Mouse (Mus musculus) spleen, postnatal 14 days (tissue): Measurements from ENCODE around the gene Ifna7.
A peak's percentile ranks its signal among the peaks of the same experiment; 100 is the strongest.

Experiments used
- DNase-seq, 2 experiments: peaks; one replicate each; pipeline ENCODE4 v3.0.0; 2021 to 2022; ENCODE audit warnings: low spot score in 2 of 2

Ifna7 gene

GRCm38 (mm10) chr4:88840058-88840457 lies 24.0 kb downstream of the Ifna7 start:
- DNase-seq, result no peak

- DNase-seq, result no peak
These were observed 25.4 kb downstream of the Ifna7 start, which contains the start of gene Ifna4 for GRCm38 (mm10) chr4:88841438-88841911. Gene Ifna4, plus strand, starts transcription at chr4:88841861.

DNA sequence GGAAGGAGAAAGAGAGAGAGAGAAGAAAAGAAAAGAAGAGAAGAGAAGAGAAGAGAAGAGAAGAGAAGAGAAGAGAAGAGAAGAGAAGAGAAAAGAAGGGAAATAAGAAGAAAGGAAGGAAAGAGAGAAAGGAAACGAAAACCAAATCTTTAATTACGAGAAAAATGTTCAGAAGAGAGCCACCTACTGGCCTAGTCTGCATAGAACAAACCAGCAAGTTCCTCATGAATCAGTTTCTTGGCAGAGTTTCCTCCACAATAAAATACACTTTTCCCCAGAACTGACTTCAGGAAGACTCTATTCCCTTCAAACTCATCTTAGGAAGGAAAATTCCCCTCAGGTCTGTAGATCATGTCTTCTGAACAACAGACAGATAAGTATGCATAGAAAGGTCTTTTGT lies 29.3 kb downstream of the Ifna7 start:
- DNase-seq, result no peak

- no peak for DNase-seq
These were observed 33.7 kb downstream of the Ifna7 start, which contains the start of gene Ifna1 for GRCm38 (mm10) chr4:88849698-88850097. Gene Ifna1, plus strand, starts transcription at chr4:88850087.

DNA sequence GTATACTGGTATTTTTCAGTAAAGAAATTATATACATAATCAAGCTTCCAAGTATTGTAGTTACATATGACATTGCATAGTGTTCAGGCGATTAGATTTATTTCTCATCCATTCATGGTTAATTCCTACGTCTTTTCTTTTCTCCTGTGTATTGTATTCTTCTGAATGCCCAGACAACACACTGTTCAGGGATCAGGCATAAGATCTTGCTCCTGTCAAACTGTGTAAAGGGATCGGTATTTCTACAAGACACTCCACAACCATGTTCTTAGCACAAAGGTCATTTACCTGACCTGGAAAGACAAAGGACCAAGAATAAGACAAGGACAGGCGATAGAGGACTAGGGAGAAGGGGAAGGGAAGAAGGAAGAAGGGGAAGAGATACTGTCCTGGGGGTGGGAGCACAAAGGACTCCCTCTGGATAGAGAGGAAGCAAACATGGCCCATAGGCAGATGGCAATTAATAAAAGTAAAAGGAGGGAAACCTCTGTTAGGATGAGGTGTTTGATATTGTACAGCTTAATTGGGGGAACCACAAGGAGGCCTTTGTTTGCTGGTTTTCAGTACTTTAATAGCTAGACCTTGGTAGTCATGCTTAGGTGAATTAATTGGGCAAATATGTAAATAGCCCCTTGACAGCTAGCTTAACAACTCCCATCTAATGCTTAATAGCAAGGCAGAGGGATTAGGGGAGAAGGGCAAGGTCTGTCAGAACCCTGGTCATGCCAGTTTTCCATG lies 35.2 kb downstream of the Ifna7 start:
- no peak for DNase-seq

- no peak for DNase-seq
These were observed 43.2 kb downstream of the Ifna7 start for GRCm38 (mm10) chr4:88859214-88859613.

- DNase-seq, result no peak
These were observed 47.3 kb downstream of the Ifna7 start for GRCm38 (mm10) chr4:88863309-88863708.

- peak in 1 of 2 experiments; percentile 20 for DNase-seq
These were observed 48.6 kb downstream of the Ifna7 start for GRCm38 (mm10) chr4:88864599-88864998.

DNA sequence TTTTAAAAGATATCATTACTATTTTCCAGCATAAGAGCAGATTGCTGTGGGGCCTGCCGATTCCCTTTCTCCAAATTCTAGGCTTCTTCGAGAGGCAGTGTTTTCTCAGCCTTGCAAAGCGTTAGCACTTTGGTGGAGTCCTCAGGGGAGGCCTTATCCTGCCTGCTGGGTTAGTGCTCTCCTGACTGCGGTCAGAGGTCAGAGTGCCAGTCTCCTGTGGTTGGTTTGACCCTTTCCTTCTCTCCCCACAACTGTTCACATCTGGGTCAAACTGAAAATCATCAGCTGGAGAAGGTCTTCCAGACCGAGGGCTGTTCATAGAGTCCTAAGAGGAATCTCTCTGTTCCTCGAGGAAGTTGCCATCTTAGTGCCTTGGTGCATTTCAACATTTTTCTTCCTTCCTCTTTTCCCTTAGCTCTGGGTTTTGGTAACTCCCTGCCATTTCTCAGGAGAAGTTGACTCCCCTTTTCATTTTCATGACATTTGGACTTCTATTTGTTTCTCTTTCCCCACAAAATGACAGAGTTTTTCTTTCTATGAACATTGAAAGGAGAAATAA lies 49.1 kb downstream of the Ifna7 start:
- no peak for DNase-seq
